Comparison of ENCODE assay signal across 20 mouse cellular contexts in genomic region chr17:25668481-25669055, GRCm38 (mm10). TPM values are rescaled to one million over a fixed set of nuclear protein-coding genes. Genes with fewer than 3 reads are reported as not detected.
DNase-seq lines count a peak whose midpoint lies in the region; ATAC-seq lines count a peak whose summit lies in the region.
"Had no signal": no experiment of that assay in that cellular context is flagged by ENCODE, and none has a peak within 500 bp of the region (broad histone marks: within the 10 kb centered on the region; RNA-seq: fewer than 3 reads in every experiment).

No protein-coding gene starts in this region.

- no peaks in the 10 kb centered on the region for H3K9me3 ChIP-seq in midbrain, embryonic 12.5 days
- H3K9me3 ChIP-seq in midbrain, embryonic 16.5 days (replicated peaks; ENCODE audit: control insufficient read depth, low read length, poor library complexity, severe bottlenecking): no peaks in the 10 kb centered on the region
- H3K9me3 ChIP-seq in embryonic facial prominence, embryonic 10.5 days: no peaks in the 10 kb centered on the region
- H3K9me3 ChIP-seq in forebrain, embryonic 14.5 days (replicated peaks; ENCODE audit: control insufficient read depth, low read length): no peaks in the 10 kb centered on the region
- no peaks in the 10 kb centered on the region for H3K9me3 ChIP-seq in limb, embryonic 10.5 days (replicated peaks)
- H3K9me3 ChIP-seq: G1E had no signal

- H3K4me2 ChIP-seq in midbrain, embryonic 12.5 days (replicated peaks): no peak overlapping the region
- H3K4me2 ChIP-seq in midbrain, embryonic 16.5 days (ENCODE audit: low read length): no peak overlapping the region
- H3K4me2 ChIP-seq in forebrain, embryonic 14.5 days (ENCODE audit: low read length): no peak overlapping the region

- no peak overlapping the region for H3K9ac ChIP-seq in midbrain, embryonic 12.5 days (replicated peaks)
- no peak overlapping the region for H3K9ac ChIP-seq in midbrain, embryonic 16.5 days (ENCODE audit: low read depth, low read length)
- H3K9ac ChIP-seq in forebrain, embryonic 14.5 days (ENCODE audit: low read length): no peak overlapping the region

- no peak for DNase-seq in embryonic facial prominence, embryonic 10.5 days (ENCODE audit: low spot score)
- peak; percentile 39 for DNase-seq in forebrain, embryonic 14.5 days (ENCODE audit: low spot score)
- DNase-seq in limb, embryonic 10.5 days (ENCODE audit: low spot score): no peak
- no peak for DNase-seq in adrenal gland, postnatal 10 days
- no peak for DNase-seq in cerebellum, adult 11 months
- DNase-seq: cerebellum, postnatal 36 days; gastrocnemius, postnatal 36 days; heart, postnatal 10 days; kidney, adult 8-10 months; kidney, postnatal 25 days; lung, adult 18-20 months; lung, postnatal 36 days; thymus, adult 18-20 months had no signal

- no peaks in the 10 kb centered on the region for H3K27me3 ChIP-seq in midbrain, embryonic 12.5 days
- H3K27me3 ChIP-seq in midbrain, embryonic 16.5 days (ENCODE audit: control insufficient read depth, insufficient read depth, low read depth, low read length): no peaks in the 10 kb centered on the region
- H3K27me3 ChIP-seq in embryonic facial prominence, embryonic 10.5 days (replicated peaks; ENCODE audit: low read depth, poor library complexity, severe bottlenecking): no peaks in the 10 kb centered on the region
- H3K27me3 ChIP-seq in forebrain, embryonic 14.5 days (replicated peaks; ENCODE audit: control insufficient read depth, insufficient read depth, low read length): no peaks in the 10 kb centered on the region
- no peaks in the 10 kb centered on the region for H3K27me3 ChIP-seq in limb, embryonic 10.5 days (ENCODE audit: low read depth, poor library complexity, severe bottlenecking)

- H3K27ac ChIP-seq in midbrain, embryonic 12.5 days (replicated peaks): 0 out of 2 replicates have a peak overlapping the region, but pooled peaks have one; percentile 25
- no peak overlapping the region for H3K27ac ChIP-seq in midbrain, embryonic 16.5 days (ENCODE audit: low read length)
- peak overlapping the region; percentile 57 for H3K27ac ChIP-seq in embryonic facial prominence, embryonic 10.5 days (replicated peaks)
- 0 out of 2 replicates have a peak overlapping the region, but pooled peaks have one; percentile 33 for H3K27ac ChIP-seq in forebrain, embryonic 14.5 days (ENCODE audit: low read depth, low read length)
- H3K27ac ChIP-seq in limb, embryonic 10.5 days: peak overlapping the region; percentile 40; the same call in 1 of the 2 replicates

- H3K4me1 ChIP-seq in midbrain, embryonic 12.5 days: peaks cover 26% of the 10 kb centered on the region
- H3K4me1 ChIP-seq in midbrain, embryonic 16.5 days (ENCODE audit: control insufficient read depth, insufficient read depth, low read length): no peaks in the 10 kb centered on the region; the same call in 1 of the 2 replicates
- peaks cover 31% of the 10 kb centered on the region for H3K4me1 ChIP-seq in embryonic facial prominence, embryonic 10.5 days
- H3K4me1 ChIP-seq in forebrain, embryonic 14.5 days (ENCODE audit: control insufficient read depth, insufficient read depth, low read length): peaks cover 10% of the 10 kb centered on the region
- peaks cover 10% of the 10 kb centered on the region for H3K4me1 ChIP-seq in limb, embryonic 10.5 days

- no peaks in the 10 kb centered on the region for H3K36me3 ChIP-seq in midbrain, embryonic 12.5 days
- no peaks in the 10 kb centered on the region for H3K36me3 ChIP-seq in midbrain, embryonic 16.5 days (ENCODE audit: control insufficient read depth, insufficient read depth, low read length)
- H3K36me3 ChIP-seq in embryonic facial prominence, embryonic 10.5 days (replicated peaks): no peaks in the 10 kb centered on the region
- H3K36me3 ChIP-seq in forebrain, embryonic 14.5 days (ENCODE audit: control insufficient read depth, insufficient read depth, low read length): no peaks in the 10 kb centered on the region
- no peaks in the 10 kb centered on the region for H3K36me3 ChIP-seq in limb, embryonic 10.5 days
- H3K36me3 ChIP-seq: G1E had no signal

- H3K4me3 ChIP-seq in midbrain, embryonic 12.5 days: no peak overlapping the region
- H3K4me3 ChIP-seq in midbrain, embryonic 16.5 days (ENCODE audit: low read depth, low read length): no peak overlapping the region
- H3K4me3 ChIP-seq in embryonic facial prominence, embryonic 10.5 days: no peak overlapping the region
- no peak overlapping the region for H3K4me3 ChIP-seq in forebrain, embryonic 14.5 days (ENCODE audit: low read depth, low read length)
- H3K4me3 ChIP-seq in limb, embryonic 10.5 days: no peak overlapping the region
- H3K4me3 ChIP-seq: erythroblast, embryonic 14.5 days had no signal

- ATAC-seq in midbrain, embryonic 12.5 days (ENCODE audit: low FRiP score, low read depth): no peak
- ATAC-seq in midbrain, embryonic 16.5 days: no peak
- ATAC-seq in forebrain, embryonic 14.5 days: peak; percentile 48; the same call in 1 of the 2 replicates
- ATAC-seq: CD4-positive, CD25-positive, alpha-beta regulatory T cell, adult 4 months; inflammation-experienced regulatory T-cells, adult 6 months had no signal

- 74% methylated on average over 7 of the region's 7 CpGs for WGBS in midbrain, embryonic 12.5 days
- 69% methylated on average over 7 of the region's 7 CpGs for WGBS in midbrain, embryonic 16.5 days
- WGBS in embryonic facial prominence, embryonic 10.5 days: 85% methylated on average over 7 of the region's 7 CpGs
- WGBS in forebrain, embryonic 14.5 days: 63% methylated on average over 7 of the region's 7 CpGs
- 87% methylated on average over 7 of the region's 7 CpGs for WGBS in limb, embryonic 10.5 days

RNA-seq across cellular contexts. Expression of gene Gng13, which starts 48.4 kb away (rescaled TPM):
- 0.85 and 1.5 TPM in 2 replicates for polyA plus RNA-seq in midbrain, embryonic 12.5 days (2016; fragmentation: Nextera tagmentation; extraction: Ambion mirVana)
- 3.2 and 7.3 TPM in 2 replicates for polyA plus RNA-seq in midbrain, embryonic 16.5 days (2015; fragmentation: Nextera tagmentation; extraction: Ambion mirVana)
- polyA plus RNA-seq in embryonic facial prominence, embryonic 10.5 days (2016; fragmentation: Nextera tagmentation; extraction: Ambion mirVana): 1.8 and 2.5 TPM in 2 replicates
- 2.7 and 7.8 TPM in 2 replicates for polyA plus RNA-seq in forebrain, embryonic 14.5 days (2014; fragmentation: Nextera tagmentation; extraction: Ambion mirVana)
- polyA plus RNA-seq in limb, embryonic 10.5 days (2016; fragmentation: Nextera tagmentation; extraction: Ambion mirVana): 2.0 TPM in 2 replicates
- total RNA-seq in adrenal gland, postnatal 10 days (2021): under 1 TPM in 1 of 2 experiments, not detected in 1; 0.70 TPM
- total RNA-seq: gastrocnemius, postnatal 36 days; liver, adult 2 months had no signal
- polyA plus RNA-seq: CD4-positive, CD25-positive, alpha-beta regulatory T cell, adult 4 months; erythroblast, embryonic 14.5 days; G1E; inflammation-experienced regulatory T-cells, adult 6 months; liver, adult 2 months had no signal

RNA-seq across cellular contexts. Expression of gene Chtf18, which starts 58.7 kb away (rescaled TPM):
- 31.4 and 34.5 TPM in 2 replicates for polyA plus RNA-seq in midbrain, embryonic 12.5 days (2016; fragmentation: Nextera tagmentation; extraction: Ambion mirVana)
- 4.7 and 5.4 TPM in 2 replicates for polyA plus RNA-seq in midbrain, embryonic 16.5 days (2015; fragmentation: Nextera tagmentation; extraction: Ambion mirVana)
- polyA plus RNA-seq in embryonic facial prominence, embryonic 10.5 days (2016; fragmentation: Nextera tagmentation; extraction: Ambion mirVana): 60.7 and 66.2 TPM in 2 replicates
- 7.1 and 8.6 TPM in 2 replicates for polyA plus RNA-seq in forebrain, embryonic 14.5 days (2014; fragmentation: Nextera tagmentation; extraction: Ambion mirVana)
- 68.5 and 71.9 TPM in 2 replicates for polyA plus RNA-seq in limb, embryonic 10.5 days (2016; fragmentation: Nextera tagmentation; extraction: Ambion mirVana)
- total RNA-seq in adrenal gland, postnatal 10 days (2021): 10 to 100 TPM in 1 of 2 experiments, 1 to 10 TPM in 1; 7.9 to 11.2 TPM

RNA-seq across cellular contexts. Expression of gene Rpusd1, which starts 58.9 kb away (rescaled TPM):
- 18.1 and 19.4 TPM in 2 replicates for polyA plus RNA-seq in midbrain, embryonic 12.5 days (2016; fragmentation: Nextera tagmentation; extraction: Ambion mirVana)
- 26.6 and 26.8 TPM in 2 replicates for polyA plus RNA-seq in midbrain, embryonic 16.5 days (2015; fragmentation: Nextera tagmentation; extraction: Ambion mirVana)
- polyA plus RNA-seq in embryonic facial prominence, embryonic 10.5 days (2016; fragmentation: Nextera tagmentation; extraction: Ambion mirVana): 23.7 and 25.5 TPM in 2 replicates
- polyA plus RNA-seq in forebrain, embryonic 14.5 days (2014; fragmentation: Nextera tagmentation; extraction: Ambion mirVana): 26.6 and 28.9 TPM in 2 replicates
- 24.8 and 27.0 TPM in 2 replicates for polyA plus RNA-seq in limb, embryonic 10.5 days (2016; fragmentation: Nextera tagmentation; extraction: Ambion mirVana)
- total RNA-seq in adrenal gland, postnatal 10 days (2021): 10 to 100 TPM in 1 of 2 experiments, 1 to 10 TPM in 1; 9.5 to 11.0 TPM
